Mouse (Mus musculus) embryonic facial prominence, embryonic 11.5 days (tissue): Measurements from ENCODE around the gene Cstf1. TPM values are rescaled to one million over a fixed set of nuclear protein-coding genes. Genes with fewer than 3 reads are reported as not detected.
A peak's percentile ranks its signal among the peaks of the same experiment; 100 is the strongest.

Experiments used
- ATAC-seq: fragments of 200-750 bp; cut with Nextera tagmentation; replicated peaks from 2 replicates; pipeline ENCODE4 v1.8.0; 2017; ENCODE audit warnings: low read depth; ENCODE audit not compliant: insufficient number of reproducible peaks, low FRiP score, low TSS enrichment
- DNase-seq: peaks from one replicate; pipeline ENCODE4 v3.0.0-alpha.2; 2015; ENCODE audit warnings: low spot score
- H3K27ac ChIP-seq: fragments of 300-500 bp; sonication (generic); replicated peaks from 2 replicates; pipeline ENCODE4 v1.5.1; 2014; ENCODE audit warnings: mild to moderate bottlenecking, low read depth, low read length, control low read depth
- H3K27me3 ChIP-seq: fragments of 300-500 bp; sonication (generic); 2 replicates; pipeline ENCODE4 v1.6.1; 2014; ENCODE audit warnings: mild to moderate bottlenecking, low read length, moderate library complexity, mixed read lengths; ENCODE audit not compliant: control insufficient read depth, insufficient read depth
- H3K36me3 ChIP-seq: fragments of 300-500 bp; sonication (generic); replicated peaks from 2 replicates; pipeline ENCODE4 v1.6.1; 2014; ENCODE audit warnings: low read depth, mild to moderate bottlenecking, low read length, moderate library complexity, mixed read lengths; ENCODE audit not compliant: control insufficient read depth, insufficient read depth
- H3K4me1 ChIP-seq: fragments of 300-500 bp; sonication (generic); 2 replicates; pipeline ENCODE4 v1.6.1; 2014; ENCODE audit warnings: low read length, mixed read lengths; ENCODE audit not compliant: control insufficient read depth, insufficient read depth
- H3K4me2 ChIP-seq: fragments of 300-500 bp; sonication (generic); 2 replicates; pipeline ENCODE4 v1.6.1; 2014; ENCODE audit warnings: low read depth, mild to moderate bottlenecking, control low read depth, low read length, moderate library complexity
- H3K4me3 ChIP-seq: fragments of 300-500 bp; sonication (generic); 2 replicates; pipeline ENCODE4 v1.5.1; 2014; ENCODE audit warnings: low read depth, low read length, control low read depth
- H3K9ac ChIP-seq: fragments of 300-500 bp; sonication (generic); replicated peaks from 2 replicates; pipeline ENCODE4 v1.6.1; 2014; ENCODE audit warnings: mild to moderate bottlenecking, control low read depth, low read length
- H3K9me3 ChIP-seq: fragments of 300-500 bp; sonication (generic); replicated peaks from 2 replicates; pipeline ENCODE4 v1.6.1; 2016; ENCODE audit warnings: mild to moderate bottlenecking, low read length, inconsistent platforms, mixed read lengths; ENCODE audit not compliant: control insufficient read depth
- WGBS: fragments of 180-500 bp; shearing (Covaris S2); extraction: QIAGEN DNeasy Blood & Tissue Kit; methylation state at CpG from one replicate; pipeline ENCODE4 v1.1.7; 2014; 5-methylcytosine and 5-hydroxymethylcytosine counted together
- polyA plus RNA-seq: library from polyadenylated mRNA; unstranded; fragments of >200 nt; fragmentation: Nextera tagmentation; extraction: Ambion mirVana; gene quantifications from 2 replicates; pipeline ENCODE4 v1.2.1, GENCODE M21; 2014

The Cstf1 gene
- 49.6 and 51.6 TPM in 2 replicates for polyA plus RNA-seq

GRCm38 (mm10) chr2:172370411-172371223 is at the start of gene Cstf1, which contains the start of gene Aurka:
Gene Cstf1 (plus strand): TSS chr2:172370681.
Gene Aurka (minus strand): TSS chr2:172370535.
- peak within 1 kb of the TSS; percentile 40 for H3K4me2 ChIP-seq
- peaks cover 5% of the 10 kb centered on the region; the same call in 1 of the 2 replicates for H3K4me1 ChIP-seq
- peaks cover 12% of the 10 kb centered on the region for H3K36me3 ChIP-seq
- peak within 1 kb of the TSS; percentile 64 for H3K4me3 ChIP-seq
- peak; percentile 97 for ATAC-seq
- no peaks in the 10 kb centered on the region for H3K9me3 ChIP-seq
- H3K9ac ChIP-seq: peak within 1 kb of the TSS; percentile 81
- H3K27ac ChIP-seq: peak within 1 kb of the TSS; percentile 52
- peak; percentile 98 for DNase-seq
- WGBS: under 1% methylated on average over 66 of the region's 66 CpGs
- H3K27me3 ChIP-seq: no peaks in the 10 kb centered on the region

DNA sequence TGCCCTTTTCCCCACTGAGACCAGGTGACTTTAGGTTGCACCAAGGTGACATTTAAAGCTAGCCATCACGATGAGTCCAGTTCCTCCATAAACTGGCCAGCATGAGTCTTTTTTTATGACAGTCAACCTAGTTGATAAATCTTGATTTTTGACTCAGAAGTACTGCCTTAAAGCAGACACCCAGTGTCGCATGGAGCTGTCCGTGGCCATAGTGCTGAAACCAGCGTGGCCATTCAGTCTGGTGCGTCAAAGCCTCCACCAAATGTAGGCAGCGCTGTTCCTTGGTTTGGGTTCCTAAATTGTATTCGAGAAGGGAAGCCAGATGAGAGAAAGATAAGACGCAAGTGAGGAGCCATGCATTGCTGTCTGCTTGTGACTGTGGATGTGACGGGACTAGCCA is 49.6 kb upstream of the Cstf1 start:
- no peaks in the 10 kb centered on the region for H3K36me3 ChIP-seq

DNA sequence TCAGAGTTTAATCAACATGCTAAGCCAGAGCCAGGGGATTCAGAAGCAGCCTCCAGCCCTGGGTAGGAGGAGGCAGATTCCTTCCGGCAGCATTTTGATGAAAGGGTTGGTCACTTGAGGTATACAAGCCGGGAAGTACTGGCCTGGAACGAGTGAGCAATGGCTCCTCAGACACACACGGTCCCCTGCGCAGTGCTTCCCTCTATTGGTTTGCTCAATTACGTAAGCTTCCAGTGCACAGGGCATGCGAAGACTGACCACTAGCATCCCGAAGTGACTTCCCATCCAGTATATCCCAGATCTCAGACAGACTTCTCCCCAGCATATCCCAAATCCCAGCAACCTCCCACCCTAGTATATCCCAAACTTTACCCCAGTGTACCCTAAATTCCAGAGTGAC is 42.2 kb upstream of the Cstf1 start:
- no peaks in the 10 kb centered on the region for H3K36me3 ChIP-seq
- no peak overlapping the region for H3K4me3 ChIP-seq
- no peak overlapping the region for H3K9ac ChIP-seq
- no peak for ATAC-seq
- no peak overlapping the region for H3K27ac ChIP-seq
- no peak overlapping the region for H3K4me2 ChIP-seq
- no peak for DNase-seq
- no peaks in the 10 kb centered on the region; the same call in 1 of the 2 replicates for H3K27me3 ChIP-seq
- H3K4me1 ChIP-seq: no peaks in the 10 kb centered on the region
- H3K9me3 ChIP-seq: no peaks in the 10 kb centered on the region
- 41% methylated on average over 8 of the region's 8 CpGs for WGBS

More for the DNA sequence above, 49.6 kb upstream of the Cstf1 start:
- ATAC-seq (no peak), DNase-seq (peak; percentile 92)
- H3K4me2 ChIP-seq: no peak overlapping the region
- no peaks in the 10 kb centered on the region for H3K27me3 ChIP-seq
- H3K27ac ChIP-seq: no peak overlapping the region
- H3K4me1 ChIP-seq: no peaks in the 10 kb centered on the region
- H3K9ac ChIP-seq: no peak overlapping the region
- no peaks in the 10 kb centered on the region for H3K9me3 ChIP-seq
- WGBS: 20% methylated on average over 9 of the region's 9 CpGs
- no peak overlapping the region for H3K4me3 ChIP-seq

DNA sequence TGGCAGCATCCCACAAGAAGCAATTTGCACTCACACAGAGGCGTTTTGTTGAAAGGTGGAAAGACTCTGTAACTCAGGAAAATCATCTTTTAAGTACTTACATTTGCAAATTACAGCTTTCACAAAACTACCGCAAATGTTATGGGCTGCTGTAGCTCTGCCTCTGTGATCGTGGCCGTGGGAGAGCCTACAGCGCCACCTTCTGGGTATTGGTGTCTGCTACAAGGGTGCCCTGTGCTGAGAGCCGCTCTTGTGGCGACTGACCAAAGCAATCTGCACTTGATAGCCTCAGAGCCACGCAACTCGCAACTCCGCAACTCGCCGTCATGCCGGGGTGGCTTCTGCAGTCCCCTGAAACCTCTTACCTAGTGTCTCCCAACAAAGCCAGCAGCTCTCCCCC is 41.3 kb upstream of the Cstf1 start:
- Histone ChIP-seq H3K4me3 (no peak overlapping the region), H3K9me3 (no peaks in the 10 kb centered on the region), H3K4me1 (no peaks in the 10 kb centered on the region), H3K27ac (no peak overlapping the region), H3K4me2 (no peak overlapping the region), H3K36me3 (no peaks in the 10 kb centered on the region), H3K27me3 (no peaks in the 10 kb centered on the region; the same call in 1 of the 2 replicates), H3K9ac (no peak overlapping the region)
- 8% methylated on average over 13 of the region's 13 CpGs for WGBS
- DNase-seq: peak; percentile 75
- ATAC-seq: no peak

- 61% methylated on average over 19 of the region's 19 CpGs for WGBS
- no peak for ATAC-seq
- no peak overlapping the region for H3K4me2 ChIP-seq
Observed at GRCm38 (mm10) chr2:172338206-172338942, 32.1 kb upstream of the Cstf1 start.

DNA sequence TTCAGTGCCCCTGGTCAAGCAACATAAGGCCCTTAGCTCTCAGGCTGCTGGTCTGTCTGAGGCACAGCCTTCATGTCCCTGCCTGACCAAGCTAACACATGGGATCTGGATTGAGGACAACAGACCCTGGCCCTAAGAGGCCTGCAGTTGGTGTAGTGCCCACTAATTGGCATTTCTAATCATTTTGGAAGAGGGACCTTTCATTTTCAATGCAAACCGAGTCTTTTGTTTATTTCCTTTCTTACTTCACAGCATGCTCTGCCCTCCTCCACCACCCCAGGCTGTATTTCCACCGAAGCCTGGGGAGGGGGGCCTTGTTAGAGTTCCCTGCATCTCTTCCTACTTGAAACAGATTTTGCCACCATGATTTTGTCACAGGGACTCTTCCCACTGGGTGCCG is 29.5 kb upstream of the Cstf1 start:
- Histone ChIP-seq H3K27ac (no peak overlapping the region), H3K4me1 (no peaks in the 10 kb centered on the region; the same call in 1 of the 2 replicates), H3K4me2 (no peak overlapping the region), H3K4me3 (no peak overlapping the region), H3K9me3 (no peaks in the 10 kb centered on the region), H3K27me3 (no peaks in the 10 kb centered on the region), H3K36me3 (no peaks in the 10 kb centered on the region), H3K9ac (no peak overlapping the region)
- WGBS: 38% methylated on average over 3 of the region's 3 CpGs
- ATAC-seq: no peak
- DNase-seq: no peak

More at GRCm38 (mm10) chr2:172338206-172338942, 32.1 kb upstream of the Cstf1 start:
- H3K4me1 ChIP-seq: no peaks in the 10 kb centered on the region; the same call in 1 of the 2 replicates
- peak; percentile 30 for DNase-seq
- no peak overlapping the region for H3K9ac ChIP-seq
- H3K4me3 ChIP-seq: no peak overlapping the region
- H3K27me3 ChIP-seq: no peaks in the 10 kb centered on the region
- H3K27ac ChIP-seq: no peak overlapping the region
- no peaks in the 10 kb centered on the region for H3K36me3 ChIP-seq
- no peaks in the 10 kb centered on the region for H3K9me3 ChIP-seq

DNA sequence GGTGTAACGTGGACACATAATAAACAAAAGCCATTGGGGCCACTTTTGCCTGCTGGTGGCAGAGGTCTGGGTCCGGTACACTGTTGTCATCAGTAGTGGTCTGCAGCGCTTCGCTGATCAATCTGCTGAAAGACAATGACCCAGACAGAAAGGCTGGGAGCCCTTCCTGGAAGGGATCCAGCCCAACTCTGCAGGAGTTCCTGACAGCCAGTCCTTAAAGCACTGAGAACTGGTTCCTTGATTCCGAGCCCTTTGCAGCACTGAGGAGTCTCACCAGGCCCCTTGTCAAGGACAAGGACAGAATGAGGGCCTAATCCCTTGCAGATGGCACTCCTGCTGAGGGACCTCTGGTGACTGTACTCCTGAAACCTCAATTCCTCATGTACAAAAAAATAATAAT is 28.9 kb upstream of the Cstf1 start:
- DNase-seq (no peak), ATAC-seq (no peak)
- Histone ChIP-seq H3K9me3 (no peaks in the 10 kb centered on the region), H3K36me3 (no peaks in the 10 kb centered on the region), H3K9ac (no peak overlapping the region), H3K4me3 (no peak overlapping the region), H3K27me3 (no peaks in the 10 kb centered on the region), H3K27ac (no peak overlapping the region), H3K4me2 (no peak overlapping the region), H3K4me1 (no peaks in the 10 kb centered on the region; the same call in 1 of the 2 replicates)
- WGBS: 37% methylated on average over 5 of the region's 5 CpGs

DNA sequence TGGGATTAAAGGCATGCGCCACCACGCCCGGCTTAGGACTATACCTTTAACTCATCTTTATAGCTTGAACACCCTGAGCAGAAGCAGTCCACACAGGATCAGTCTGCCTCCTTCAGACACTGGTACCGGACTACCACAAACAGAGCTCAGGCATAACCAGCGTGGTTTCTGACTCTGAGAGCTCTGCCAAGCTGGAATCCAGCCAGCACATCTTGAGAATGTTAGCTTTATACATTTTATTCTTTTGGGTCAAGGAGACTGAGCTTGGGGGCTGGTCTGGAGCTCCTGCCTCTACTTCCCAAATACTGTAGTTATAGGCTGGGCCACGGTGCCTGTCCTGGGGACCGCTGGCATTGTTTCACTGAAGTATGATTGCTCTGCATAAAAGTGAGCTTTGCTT is 26.7 kb upstream of the Cstf1 start:
- Histone ChIP-seq H3K27me3 (no peaks in the 10 kb centered on the region), H3K4me3 (no peak overlapping the region), H3K4me1 (no peaks in the 10 kb centered on the region; the same call in 1 of the 2 replicates), H3K9me3 (no peaks in the 10 kb centered on the region), H3K9ac (no peak overlapping the region), H3K36me3 (no peaks in the 10 kb centered on the region), H3K27ac (no peak overlapping the region), H3K4me2 (no peak overlapping the region)
- ATAC-seq (no peak), DNase-seq (no peak)
- 94% methylated on average over 7 of the region's 7 CpGs for WGBS
